Mouse (Mus musculus) lung, adult 2 months (tissue): ENCODE results near the gene Pex13.

ENCODE experiments used
- CTCF ChIP-seq: fragments of 200-500 bp; IDR thresholded peaks from 2 replicates; pipeline ENCODE4 v1.5.1; 2011; ENCODE audit warnings: mild to moderate bottlenecking, low read length, control low read depth; ENCODE audit not compliant: insufficient read depth
- POLR2A ChIP-seq: fragments of 200-500 bp; IDR thresholded peaks from 2 replicates; pipeline ENCODE4 v1.6.1; 2011; ENCODE audit warnings: low read depth, mild to moderate bottlenecking, control low read depth, low read length, borderline replicate concordance; ENCODE audit errors: extremely low read depth

DNA sequence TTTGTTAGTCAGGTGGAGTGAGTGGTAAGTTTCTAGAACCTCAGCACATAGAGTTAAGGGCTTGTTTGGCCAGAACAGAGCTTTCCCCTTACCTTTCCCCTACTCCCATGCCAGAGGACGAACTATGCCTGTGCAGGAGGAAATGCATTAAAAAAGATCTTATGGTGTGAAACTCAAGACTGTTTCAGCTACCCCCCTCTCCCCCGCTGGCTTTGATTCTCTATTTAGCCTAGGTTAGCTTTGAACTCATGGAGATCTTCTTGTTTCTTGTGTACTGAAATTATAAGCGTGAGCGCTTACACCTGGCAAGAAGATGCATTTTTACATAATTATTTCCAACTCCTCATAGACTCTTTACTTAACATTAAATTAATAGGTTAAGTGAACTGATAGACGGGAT, 767 bp upstream of the Pex13 start:
- TF ChIP-seq POLR2A: no peak
- no peak for TF ChIP-seq CTCF
